Mouse (Mus musculus): ENCODE measurements around the gene 4930486L24Rik. TPM values are rescaled to one million over a fixed set of nuclear protein-coding genes. Genes with fewer than 3 reads are reported as not detected.

Gene 4930486L24Rik
- total RNA-seq, 4 experiments from 2014 or later = 0.29 TPM; not detected in 3

Other genes starting within 250 kb of the 4930486L24Rik start
- not detected for gene BC051665, start 78.1 kb downstream of the 4930486L24Rik start, total RNA-seq (2022)
- gene Ctsll3, start 61.6 kb downstream of the 4930486L24Rik start, total RNA-seq (2022) = not detected
- gene Gm49392, start 32.4 kb upstream of the 4930486L24Rik start, total RNA-seq (2022) = under 1 TPM in 2 of 4 experiments, not detected in 2; 0.22 to 0.98 TPM
- gene Ctla2b, start 33.0 kb upstream of the 4930486L24Rik start, total RNA-seq (2022) = 1 to 10 TPM in 3 of 4 experiments, not detected in 1; 1.4 to 3.0 (median 2.1) TPM
- not detected for gene Tpbpb, start 40.4 kb upstream of the 4930486L24Rik start, total RNA-seq (2022)
- gene Gm49393, start 71.1 kb upstream of the 4930486L24Rik start, total RNA-seq (2022) = not detected
- gene Gm49391, start 72.1 kb upstream of the 4930486L24Rik start, total RNA-seq (2022) = 1 to 10 TPM in 1 of 4 experiments, under 1 TPM in 1, not detected in 2; 0.74 to 2.5 TPM
- 10 to 100 TPM; 17.6 to 20.4 (median 19.3) TPM for gene Ctla2a, start 72.2 kb upstream of the 4930486L24Rik start, total RNA-seq (2022)
- gene Tpbpa, start 77.5 kb upstream of the 4930486L24Rik start, total RNA-seq (2022) = not detected
- gene Ctsj, start 141.5 kb upstream of the 4930486L24Rik start, total RNA-seq (2022) = not detected
- gene Ctsq, start 176.2 kb upstream of the 4930486L24Rik start, total RNA-seq (2022) = not detected

Data from layer of hippocampus, adult 8-10 months (tissue).